Mouse (Mus musculus) liver, embryonic 12.5 days (tissue): ENCODE results near the gene Tmem100. TPM values are rescaled to one million over a fixed set of nuclear protein-coding genes. Genes with fewer than 3 reads are reported as not detected.

Experiments
- ATAC-seq: fragments of 200-750 bp; cut with Nextera tagmentation; 2 replicates; pipeline ENCODE4 v1.8.0; 2017; ENCODE audit warnings: moderate number of reproducible peaks, mild to moderate bottlenecking, moderate library complexity
- H3K27ac ChIP-seq: fragments of 300-500 bp; sonication (generic); 2 replicates; pipeline ENCODE4 v1.5.1; 2016; ENCODE audit warnings: mild to moderate bottlenecking
- H3K27me3 ChIP-seq: fragments of 300-500 bp; sonication (generic); replicated peaks from 2 replicates; pipeline ENCODE4 v1.6.1; 2016; ENCODE audit warnings: mild to moderate bottlenecking, moderate library complexity
- H3K36me3 ChIP-seq: fragments of 300-500 bp; sonication (generic); 2 replicates; pipeline ENCODE4 v1.6.1; 2016; ENCODE audit warnings: mild to moderate bottlenecking, moderate library complexity
- H3K4me1 ChIP-seq: fragments of 300-500 bp; sonication (generic); 2 replicates; pipeline ENCODE4 v1.6.1; 2016
- H3K4me2 ChIP-seq: fragments of 300-500 bp; sonication (generic); 2 replicates; pipeline ENCODE4 v1.6.1; 2016; ENCODE audit warnings: mild to moderate bottlenecking, moderate library complexity
- H3K4me3 ChIP-seq: fragments of 300-500 bp; sonication (generic); 2 replicates; pipeline ENCODE4 v1.5.1; 2016; ENCODE audit warnings: mild to moderate bottlenecking, moderate library complexity
- H3K9ac ChIP-seq: fragments of 300-500 bp; sonication (generic); 2 replicates; pipeline ENCODE4 v1.6.1; 2016; ENCODE audit warnings: mild to moderate bottlenecking, moderate library complexity
- H3K9me3 ChIP-seq: fragments of 300-500 bp; sonication (generic); replicated peaks from 2 replicates; pipeline ENCODE4 v1.6.1; 2016; ENCODE audit warnings: mild to moderate bottlenecking, moderate library complexity
- WGBS: fragments of 180-500 bp; shearing (Covaris S2); methylation state at CpG from one replicate; pipeline ENCODE4 v1.1.7; 2016; ENCODE audit not compliant: insufficient replicate concordance; 5-methylcytosine and 5-hydroxymethylcytosine counted together
- polyA plus RNA-seq: library from polyadenylated mRNA; unstranded; fragments of >200 nt; fragmentation: Nextera tagmentation; extraction: Ambion mirVana; gene quantifications from 2 replicates; pipeline ENCODE4 v1.2.1, GENCODE M21; 2016

Tmem100 gene
- polyA plus RNA-seq, 1 experiment from 2014 or later = 0.55 TPM

GRCm38 (mm10) chr11:89998996-89999770 lies 31.0 kb upstream of the Tmem100 start:
- H3K4me3 ChIP-seq = no peak overlapping the region
- H3K27me3 ChIP-seq = no peaks in the 10 kb centered on the region
- no peak overlapping the region for H3K9ac ChIP-seq
- H3K36me3 ChIP-seq = no peaks in the 10 kb centered on the region
- WGBS = 79% methylated on average over 18 of the region's 18 CpGs
- no peak overlapping the region for H3K4me2 ChIP-seq
- peaks cover 20% of the 10 kb centered on the region for H3K4me1 ChIP-seq
- no peak overlapping the region for H3K27ac ChIP-seq
- H3K9me3 ChIP-seq = no peaks in the 10 kb centered on the region
- ATAC-seq = no peak

DNA sequence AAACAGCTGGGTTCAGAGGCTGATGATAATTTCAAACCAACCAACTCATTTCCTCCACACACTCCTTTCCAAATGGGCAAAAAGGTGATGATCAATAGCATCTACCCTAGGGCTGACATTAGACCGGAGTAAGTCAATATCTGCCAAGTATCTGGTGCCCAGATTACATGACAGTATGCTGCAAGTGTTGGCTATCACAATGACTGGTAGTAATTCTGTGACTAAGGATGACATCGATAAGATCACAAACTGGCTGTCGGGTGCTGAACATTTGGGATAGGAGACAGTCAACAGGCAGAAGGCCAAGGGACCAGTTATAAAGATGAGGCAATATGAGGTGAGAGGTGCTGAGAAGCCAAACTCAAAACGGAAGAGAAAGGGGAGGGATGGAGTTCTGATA lies 29.5 kb upstream of the Tmem100 start:
- Histone ChIP-seq H3K27me3 (no peaks in the 10 kb centered on the region), H3K9ac (no peak overlapping the region), H3K9me3 (no peaks in the 10 kb centered on the region), H3K36me3 (no peaks in the 10 kb centered on the region), H3K4me3 (no peak overlapping the region), H3K4me1 (peaks cover 20% of the 10 kb centered on the region), H3K4me2 (no peak overlapping the region), H3K27ac (no peak overlapping the region)
- no peak for ATAC-seq
- WGBS = 74% methylated on average over 4 of the region's 4 CpGs

GRCm38 (mm10) chr11:90001396-90002230 lies 28.5 kb upstream of the Tmem100 start:
- Histone ChIP-seq H3K36me3 (no peaks in the 10 kb centered on the region), H3K4me1 (peaks cover 20% of the 10 kb centered on the region), H3K27ac (no peak overlapping the region), H3K9me3 (no peaks in the 10 kb centered on the region), H3K27me3 (no peaks in the 10 kb centered on the region), H3K4me2 (peak overlapping the region; percentile 92), H3K9ac (peak overlapping the region; percentile 69; the same call in 1 of the 2 replicates), H3K4me3 (peak overlapping the region; percentile 70)
- no peak for ATAC-seq
- 78% methylated on average over 10 of the region's 10 CpGs for WGBS

- ATAC-seq = peak; percentile 99
- Histone ChIP-seq H3K36me3 (no peaks in the 10 kb centered on the region), H3K27me3 (no peaks in the 10 kb centered on the region), H3K9ac (peak within 1 kb of the TSS; percentile 69), H3K27ac (0 out of 2 replicates have a peak within 1 kb of the TSS, but pooled peaks have one; percentile 25), H3K4me3 (peak within 1 kb of the TSS; percentile 70), H3K4me2 (peak within 1 kb of the TSS; percentile 92), H3K4me1 (peaks cover 20% of the 10 kb centered on the region), H3K9me3 (no peaks in the 10 kb centered on the region)
- WGBS = 7% methylated on average over 35 of the region's 35 CpGs
Observed at GRCm38 (mm10) chr11:90002231-90002986, 27.7 kb upstream of the Tmem100 start, which contains the start of gene Pctp. Pctp (minus strand) TSS chr11:90002894.

- Histone ChIP-seq H3K4me3 (peak overlapping the region; percentile 70), H3K4me2 (peak overlapping the region; percentile 92), H3K27me3 (no peaks in the 10 kb centered on the region), H3K27ac (no peak overlapping the region), H3K9me3 (no peaks in the 10 kb centered on the region), H3K9ac (no peak overlapping the region), H3K4me1 (peaks cover 20% of the 10 kb centered on the region), H3K36me3 (no peaks in the 10 kb centered on the region)
- no peak for ATAC-seq
- 10% methylated on average over 8 of the region's 8 CpGs for WGBS
Observed at GRCm38 (mm10) chr11:90002987-90003348, 27.2 kb upstream of the Tmem100 start.

GRCm38 (mm10) chr11:90003386-90003785 lies 26.8 kb upstream of the Tmem100 start:
- no peak overlapping the region for H3K4me3 ChIP-seq
- H3K9ac ChIP-seq = no peak overlapping the region
- H3K27ac ChIP-seq = no peak overlapping the region
- ATAC-seq = no peak
- no peaks in the 10 kb centered on the region for H3K9me3 ChIP-seq
- H3K4me2 ChIP-seq = peak overlapping the region; percentile 92
- 69% methylated on average over 4 of the region's 4 CpGs for WGBS
- H3K4me1 ChIP-seq = peaks cover 20% of the 10 kb centered on the region
- no peaks in the 10 kb centered on the region for H3K36me3 ChIP-seq
- H3K27me3 ChIP-seq = no peaks in the 10 kb centered on the region

GRCm38 (mm10) chr11:90006111-90006510 lies 24.0 kb upstream of the Tmem100 start:
- H3K27me3 ChIP-seq = 0 out of 2 replicates have a peak, but pooled peaks cover 3% of the 10 kb centered on the region
- H3K9ac ChIP-seq = no peak overlapping the region
- WGBS = 35% methylated on average over 4 of the region's 4 CpGs
- no peak overlapping the region for H3K27ac ChIP-seq
- H3K4me3 ChIP-seq = no peak overlapping the region
- no peak overlapping the region for H3K4me2 ChIP-seq
- no peak for ATAC-seq
- peaks cover 20% of the 10 kb centered on the region for H3K4me1 ChIP-seq
- no peaks in the 10 kb centered on the region for H3K9me3 ChIP-seq
- H3K36me3 ChIP-seq = no peaks in the 10 kb centered on the region

GRCm38 (mm10) chr11:90007791-90008531 lies 22.2 kb upstream of the Tmem100 start:
- 39% methylated on average over 7 of the region's 7 CpGs for WGBS
- H3K27ac ChIP-seq = no peak overlapping the region
- H3K27me3 ChIP-seq = 0 out of 2 replicates have a peak, but pooled peaks cover 3% of the 10 kb centered on the region
- H3K4me3 ChIP-seq = no peak overlapping the region
- no peak for ATAC-seq
- H3K4me2 ChIP-seq = no peak overlapping the region
- H3K36me3 ChIP-seq = no peaks in the 10 kb centered on the region
- no peaks in the 10 kb centered on the region for H3K9me3 ChIP-seq
- H3K4me1 ChIP-seq = peaks cover 1% of the 10 kb centered on the region; the same call in 1 of the 2 replicates
- no peak overlapping the region for H3K9ac ChIP-seq

DNA sequence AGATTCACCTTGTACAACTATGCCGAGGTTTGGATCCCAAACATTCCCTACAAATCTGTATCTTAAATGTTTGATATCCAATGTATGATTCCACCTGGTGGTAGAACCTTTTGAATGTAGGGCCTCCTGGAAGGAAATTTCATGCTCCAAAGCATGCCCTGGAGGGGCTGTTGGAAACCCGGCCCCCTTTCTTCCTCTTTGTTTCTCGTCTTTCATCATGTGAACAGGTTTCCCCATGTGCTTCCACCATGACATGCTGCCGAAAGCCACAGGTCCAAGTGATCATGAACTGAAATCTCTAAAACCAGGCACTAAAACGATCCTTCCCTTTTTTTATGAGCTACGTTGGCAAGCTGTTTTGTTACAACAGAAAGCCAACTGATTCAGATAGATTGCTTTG lies 16.5 kb upstream of the Tmem100 start:
- no peak for ATAC-seq
- Histone ChIP-seq H3K4me1 (no peaks in the 10 kb centered on the region), H3K27me3 (0 out of 2 replicates have a peak, but pooled peaks cover 3% of the 10 kb centered on the region), H3K27ac (no peak overlapping the region), H3K4me2 (no peak overlapping the region), H3K9me3 (no peaks in the 10 kb centered on the region), H3K36me3 (no peaks in the 10 kb centered on the region), H3K4me3 (no peak overlapping the region), H3K9ac (no peak overlapping the region)
- 65% methylated on average over 6 of the region's 6 CpGs for WGBS

DNA sequence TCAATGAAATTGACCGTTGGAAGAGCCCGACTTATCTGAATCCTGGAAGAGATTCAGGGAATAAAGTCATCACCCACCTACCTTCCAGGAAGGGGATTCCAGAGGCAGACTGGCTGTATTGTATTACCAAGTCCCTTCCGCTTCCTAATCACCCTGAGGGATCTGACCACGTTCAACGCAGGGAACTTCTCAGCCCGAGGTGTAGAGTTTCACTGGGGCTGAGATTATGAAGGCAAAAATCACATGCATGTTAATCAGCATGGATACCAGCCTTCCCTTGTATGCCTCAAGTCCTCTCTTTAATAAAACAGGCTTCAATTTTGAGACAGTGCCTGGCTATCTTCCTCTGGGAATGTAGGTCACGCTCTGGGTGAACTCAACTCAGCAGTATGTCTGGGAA lies 14.9 kb upstream of the Tmem100 start:
- Histone ChIP-seq H3K9me3 (no peaks in the 10 kb centered on the region), H3K4me3 (no peak overlapping the region), H3K4me2 (no peak overlapping the region), H3K27me3 (0 out of 2 replicates have a peak, but pooled peaks cover 3% of the 10 kb centered on the region), H3K36me3 (no peaks in the 10 kb centered on the region), H3K27ac (no peak overlapping the region), H3K9ac (no peak overlapping the region), H3K4me1 (no peaks in the 10 kb centered on the region)
- 42% methylated on average over 7 of the region's 7 CpGs for WGBS
- no peak for ATAC-seq

DNA sequence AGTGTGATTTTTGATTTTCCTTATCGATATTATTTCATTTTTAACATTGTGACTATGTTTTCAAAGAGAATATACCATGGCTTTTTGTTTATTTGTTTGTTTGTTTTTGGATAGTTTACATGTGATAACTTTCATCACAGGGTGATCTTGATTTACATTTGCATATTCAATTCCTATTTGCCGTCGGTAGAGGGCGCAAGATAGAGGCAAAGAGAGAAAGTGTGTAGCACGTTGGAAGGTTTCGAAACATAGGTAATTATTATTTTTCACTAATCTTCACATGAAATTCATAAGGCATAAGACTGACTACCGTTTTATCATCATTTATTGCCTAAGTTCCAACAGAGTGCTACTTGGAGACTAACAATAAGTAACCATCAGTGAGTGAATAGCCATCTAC lies 11.0 kb upstream of the Tmem100 start:
- Histone ChIP-seq H3K27ac (no peak overlapping the region), H3K36me3 (no peaks in the 10 kb centered on the region), H3K4me3 (no peak overlapping the region), H3K27me3 (no peaks in the 10 kb centered on the region), H3K9ac (no peak overlapping the region), H3K4me2 (no peak overlapping the region), H3K4me1 (no peaks in the 10 kb centered on the region), H3K9me3 (no peaks in the 10 kb centered on the region)
- 17% methylated on average over 7 of the region's 7 CpGs for WGBS
- ATAC-seq = no peak
